Mouse (Mus musculus) CH12.LX (cell line): ENCODE measurements around the gene Tcl1b2.

Experiments used
- BHLHE40 ChIP-seq: IDR thresholded peaks from 2 replicates; pipeline ENCODE4 v1.6.1; 2011; ENCODE audit warnings: mild to moderate bottlenecking, low read depth, low read length, improper control_type of control experiment
- CHD1 ChIP-seq: IDR thresholded peaks from 2 replicates; pipeline ENCODE4 v1.6.1; 2012; ENCODE audit warnings: low read depth, low read length, improper control_type of control experiment, inconsistent platforms
- CHD2 ChIP-seq: IDR thresholded peaks from 2 replicates; pipeline ENCODE4 v1.6.1; 2011; ENCODE audit warnings: low read length, improper control_type of control experiment
- CTCF ChIP-seq, 2 experiments: IDR thresholded peaks in 1 of 2; conservative IDR thresholded peaks in 1 of 2; 2 replicates each; pipeline ENCODE4 v1.5.1; 2011 to 2012; ENCODE audit warnings: low read depth in 2 of 2, low read length in 2 of 2, improper control_type of control experiment in 1 of 2, inconsistent platforms in 1 of 2, mild to moderate bottlenecking in 1 of 2, moderate library complexity in 1 of 2
- KAT2A ChIP-seq: IDR thresholded peaks from 2 replicates; pipeline ENCODE4 v1.6.1; 2012; ENCODE audit warnings: low read length, improper control_type of control experiment, inconsistent platforms; ENCODE audit not compliant: insufficient replicate concordance
- MAZ ChIP-seq: IDR thresholded peaks from 2 replicates; pipeline ENCODE4 v1.6.1; 2012; ENCODE audit warnings: low read depth, mild to moderate bottlenecking, inconsistent platforms, low read length, improper control_type of control experiment, moderate library complexity
- MXI1 ChIP-seq: IDR thresholded peaks from 2 replicates; pipeline ENCODE4 v1.6.1; 2011; ENCODE audit warnings: mild to moderate bottlenecking, low read depth, low read length, improper control_type of control experiment
- POLR2A ChIP-seq: IDR thresholded peaks from 2 replicates; pipeline ENCODE4 v1.6.1; 2011; ENCODE audit warnings: low read depth, mild to moderate bottlenecking, improper control_type of control experiment, low read length
- SIN3A ChIP-seq: IDR thresholded peaks from 2 replicates; pipeline ENCODE4 v1.6.1; 2012; ENCODE audit warnings: low read length, improper control_type of control experiment, inconsistent platforms
- USF1 ChIP-seq: IDR thresholded peaks from 2 replicates; pipeline ENCODE4 v1.6.1; 2014; ENCODE audit warnings: low read depth, mild to moderate bottlenecking, inconsistent platforms, low read length, improper control_type of control experiment

GRCm38 (mm10) chr12:105143096-105143495 lies 2.7 kb upstream of the Tcl1b2 start:
- no peak for TF ChIP-seq MAZ
- TF ChIP-seq CHD2: no peak
- TF ChIP-seq CHD1: no peak
- no peak for TF ChIP-seq BHLHE40
- TF ChIP-seq KAT2A: no peak
- no peak for TF ChIP-seq SIN3A
- no peak for TF ChIP-seq POLR2A
- TF ChIP-seq USF1: no peak
- no peak for TF ChIP-seq CTCF (conservative IDR thresholded peaks at IDR 0.05 in 1 of 2, IDR thresholded peaks at IDR 0.05 in 1 of 2; ENCODE audit: low read depth in 2 of 2, low read length in 2 of 2)
- no peak for TF ChIP-seq MXI1
